Mouse (Mus musculus) intestine, postnatal 0 days (tissue): ENCODE results near the gene Tbcd. TPM values are rescaled to one million over a fixed set of nuclear protein-coding genes. Genes with fewer than 3 reads are reported as not detected.
A peak's percentile ranks its signal among the peaks of the same experiment; 100 is the strongest.

Experiments used
- ATAC-seq: fragments of 200-750 bp; cut with Nextera tagmentation; 2 replicates; pipeline ENCODE4 v1.8.0; 2017; ENCODE audit warnings: mild to moderate bottlenecking, moderate TSS enrichment, moderate library complexity
- H3K27ac ChIP-seq: fragments of 300-500 bp; sonication (generic); 2 replicates; pipeline ENCODE4 v1.5.1; 2014; ENCODE audit warnings: mild to moderate bottlenecking, low read depth, low read length, moderate library complexity
- H3K27me3 ChIP-seq: fragments of 300-500 bp; sonication (generic); replicated peaks from 2 replicates; pipeline ENCODE4 v1.6.1; 2014; ENCODE audit warnings: low read length, mixed read lengths; ENCODE audit not compliant: control insufficient read depth, insufficient read depth
- H3K36me3 ChIP-seq: fragments of 300-500 bp; sonication (generic); 2 replicates; pipeline ENCODE4 v1.6.1; 2014; ENCODE audit warnings: mild to moderate bottlenecking, moderate library complexity; ENCODE audit not compliant: control insufficient read depth, insufficient read depth
- H3K4me1 ChIP-seq: fragments of 300-500 bp; sonication (generic); replicated peaks from 2 replicates; pipeline ENCODE4 v1.6.1; 2014; ENCODE audit warnings: antibody characterized with exemption, low read length, mixed read lengths; ENCODE audit not compliant: control insufficient read depth, insufficient read depth
- H3K4me2 ChIP-seq: fragments of 300-500 bp; sonication (generic); replicated peaks from 2 replicates; pipeline ENCODE4 v1.6.1; 2014; ENCODE audit warnings: low read depth, mild to moderate bottlenecking, moderate library complexity
- H3K4me3 ChIP-seq: fragments of 300-500 bp; sonication (generic); 2 replicates; pipeline ENCODE4 v1.5.1; 2014; ENCODE audit warnings: low read depth, low read length
- H3K9ac ChIP-seq: fragments of 300-500 bp; sonication (generic); 2 replicates; pipeline ENCODE4 v1.6.1; 2014; ENCODE audit warnings: mild to moderate bottlenecking, low read depth, low read length
- H3K9me3 ChIP-seq: fragments of 300-500 bp; sonication (generic); 2 replicates; pipeline ENCODE4 v1.6.1; 2016; ENCODE audit warnings: mixed run types; ENCODE audit not compliant: control insufficient read depth
- CTCF ChIP-seq: sonication (generic); IDR thresholded peaks from 2 replicates; pipeline ENCODE4 v1.5.1; 2016; ENCODE audit warnings: low read depth, mild to moderate bottlenecking, control low read depth, antibody characterized with exemption, moderate library complexity
- WGBS: fragments of 180-500 bp; shearing (Covaris S2); extraction: QIAGEN DNeasy Blood & Tissue Kit; methylation state at CpG from one replicate; pipeline ENCODE4 v1.1.7; 2014; 5-methylcytosine and 5-hydroxymethylcytosine counted together
- polyA plus RNA-seq: library from polyadenylated mRNA; unstranded; fragments of >200 nt; fragmentation: Nextera tagmentation; extraction: Ambion mirVana; gene quantifications from 2 replicates; pipeline ENCODE4 v1.2.1, GENCODE M21; 2015

Tbcd gene
- polyA plus RNA-seq, 1 experiment from 2014 or later: 29.9 TPM

DNA sequence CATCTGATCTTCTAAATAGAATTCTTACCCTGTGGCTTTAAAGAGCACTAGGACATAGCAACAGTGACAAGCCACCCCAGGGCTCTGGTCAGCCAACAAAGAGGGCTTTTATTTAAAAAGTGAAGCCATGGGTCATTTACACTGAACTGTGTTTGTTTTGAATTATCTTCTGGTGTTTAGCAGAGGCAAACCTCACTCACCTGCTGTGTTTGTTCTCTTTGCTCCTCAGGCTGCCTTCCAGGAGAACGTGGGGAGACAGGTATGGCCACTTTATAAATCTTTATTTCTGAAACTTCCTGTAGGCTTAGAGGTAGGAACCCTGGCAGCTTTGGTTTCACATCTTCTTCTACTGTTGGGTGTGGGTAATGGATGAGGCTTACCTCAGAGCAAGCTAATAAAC is 105.0 kb downstream of the Tbcd start:
- Histone ChIP-seq H3K4me3 (no peak overlapping the region), H3K9me3 (no peaks in the 10 kb centered on the region), H3K36me3 (no peaks in the 10 kb centered on the region), H3K27ac (no peak overlapping the region), H3K27me3 (no peaks in the 10 kb centered on the region), H3K4me1 (no peaks in the 10 kb centered on the region), H3K9ac (no peak overlapping the region), H3K4me2 (no peak overlapping the region)
- WGBS: 49% methylated on average over 1 of the region's 1 CpGs
- no peak for TF ChIP-seq CTCF
- no peak for ATAC-seq

- Histone ChIP-seq H3K9ac (no peak overlapping the region), H3K4me3 (no peak overlapping the region), H3K36me3 (no peaks in the 10 kb centered on the region), H3K4me2 (no peak overlapping the region), H3K27ac (no peak overlapping the region), H3K27me3 (no peaks in the 10 kb centered on the region), H3K4me1 (no peaks in the 10 kb centered on the region), H3K9me3 (no peaks in the 10 kb centered on the region)
- 100% methylated on average over 1 of the region's 1 CpGs for WGBS
- ATAC-seq: no peak
- TF ChIP-seq CTCF: no peak
Observed at GRCm38 (mm10) chr11:121557946-121558345, 106.2 kb downstream of the Tbcd start.

DNA sequence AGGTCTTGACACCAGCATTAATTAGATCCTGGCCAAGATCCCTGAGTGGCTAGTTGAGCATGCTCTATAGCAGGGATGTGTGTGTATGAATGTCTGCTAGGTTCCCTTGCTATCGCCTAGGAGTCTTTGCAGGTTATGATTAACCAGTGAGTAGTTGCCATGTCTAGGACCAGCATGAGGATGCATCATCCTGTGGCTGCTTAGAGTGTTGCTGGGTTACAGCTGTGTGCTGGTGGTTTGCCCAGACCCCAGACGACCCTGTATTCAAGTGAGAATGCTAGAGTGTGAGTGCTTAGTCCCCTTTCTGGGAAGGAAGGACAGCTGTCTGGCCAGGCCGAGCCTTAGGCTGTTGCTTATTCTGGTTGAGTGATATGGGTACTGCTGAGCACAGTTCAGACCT is 106.8 kb downstream of the Tbcd start:
- no peak overlapping the region for H3K9ac ChIP-seq
- no peak overlapping the region for H3K4me2 ChIP-seq
- no peaks in the 10 kb centered on the region for H3K27me3 ChIP-seq
- no peaks in the 10 kb centered on the region for H3K9me3 ChIP-seq
- no peak overlapping the region for H3K27ac ChIP-seq
- TF ChIP-seq CTCF: no peak
- no peak for ATAC-seq
- no peaks in the 10 kb centered on the region for H3K4me1 ChIP-seq
- H3K4me3 ChIP-seq: no peak overlapping the region
- no peaks in the 10 kb centered on the region for H3K36me3 ChIP-seq
- 83% methylated on average over 3 of the region's 3 CpGs for WGBS

DNA sequence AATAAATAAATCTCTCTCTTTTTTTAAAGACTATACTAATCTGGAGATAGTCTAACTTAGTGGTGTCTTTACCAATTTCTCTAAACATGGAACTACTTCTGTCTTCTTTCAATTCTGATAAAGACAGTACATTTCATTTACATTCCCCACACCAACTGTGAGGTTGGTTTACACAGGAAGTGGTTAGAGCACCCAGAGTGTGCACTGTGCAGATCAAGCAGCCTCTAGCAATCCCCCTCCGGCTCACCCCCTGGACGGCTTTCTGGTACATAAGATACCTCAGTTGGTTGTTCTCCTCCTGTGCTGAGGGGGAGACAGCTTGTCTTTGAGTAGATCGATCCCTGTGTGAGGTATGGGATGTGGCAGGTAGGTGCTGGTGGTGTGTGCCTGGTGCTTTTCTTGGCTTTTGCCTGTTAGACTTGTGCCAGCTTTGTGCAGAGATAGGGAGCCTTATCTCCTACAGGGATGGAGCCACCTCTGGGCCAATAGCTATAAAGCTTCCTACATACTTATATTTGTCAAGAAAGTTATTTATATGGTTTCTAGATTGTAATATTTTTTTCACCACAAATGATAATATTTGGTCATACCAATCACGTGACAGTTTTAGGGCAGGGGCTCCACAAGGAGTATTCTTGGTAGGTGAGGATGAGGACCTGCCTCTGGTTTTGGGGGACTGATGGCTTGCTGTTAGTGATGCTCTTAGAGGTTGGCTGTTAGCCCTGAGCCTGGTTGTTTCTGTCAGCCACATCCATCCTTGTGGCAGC is 108.0 kb downstream of the Tbcd start:
- Histone ChIP-seq H3K4me3 (no peak overlapping the region), H3K4me1 (no peaks in the 10 kb centered on the region), H3K9ac (no peak overlapping the region), H3K36me3 (no peaks in the 10 kb centered on the region; the same call in 1 of the 2 replicates), H3K27me3 (no peaks in the 10 kb centered on the region), H3K9me3 (no peaks in the 10 kb centered on the region), H3K27ac (no peak overlapping the region), H3K4me2 (no peak overlapping the region)
- WGBS: 84% methylated on average over 4 of the region's 4 CpGs
- no peak for TF ChIP-seq CTCF
- ATAC-seq: no peak

DNA sequence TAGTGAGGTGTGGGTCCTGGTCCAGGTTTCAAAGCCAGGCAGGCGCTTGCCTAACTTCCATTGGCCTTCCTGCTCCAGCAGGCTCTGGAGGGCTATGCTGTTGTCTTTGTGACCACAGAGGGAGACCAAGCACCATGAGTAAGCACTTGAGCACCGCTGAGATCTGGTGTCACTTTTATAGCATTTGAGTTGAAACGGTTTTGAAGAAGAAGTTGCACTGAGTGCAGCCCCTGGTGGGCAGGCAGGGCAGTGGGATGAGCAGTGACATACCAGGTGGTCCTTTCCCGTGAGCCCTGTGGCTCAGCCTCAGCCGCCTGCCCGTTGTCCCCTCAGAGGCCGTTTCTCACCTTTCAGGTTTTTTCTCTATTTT is 108.5 kb downstream of the Tbcd start:
- H3K9me3 ChIP-seq: no peaks in the 10 kb centered on the region
- H3K36me3 ChIP-seq: no peaks in the 10 kb centered on the region; the same call in 1 of the 2 replicates
- no peak overlapping the region for H3K4me3 ChIP-seq
- ATAC-seq: no peak
- 76% methylated on average over 7 of the region's 7 CpGs for WGBS
- peak; percentile 13; the same call in 1 of the 2 replicates for TF ChIP-seq CTCF
- H3K27ac ChIP-seq: no peak overlapping the region
- no peaks in the 10 kb centered on the region for H3K27me3 ChIP-seq
- H3K9ac ChIP-seq: no peak overlapping the region
- H3K4me2 ChIP-seq: no peak overlapping the region
- no peaks in the 10 kb centered on the region for H3K4me1 ChIP-seq

DNA sequence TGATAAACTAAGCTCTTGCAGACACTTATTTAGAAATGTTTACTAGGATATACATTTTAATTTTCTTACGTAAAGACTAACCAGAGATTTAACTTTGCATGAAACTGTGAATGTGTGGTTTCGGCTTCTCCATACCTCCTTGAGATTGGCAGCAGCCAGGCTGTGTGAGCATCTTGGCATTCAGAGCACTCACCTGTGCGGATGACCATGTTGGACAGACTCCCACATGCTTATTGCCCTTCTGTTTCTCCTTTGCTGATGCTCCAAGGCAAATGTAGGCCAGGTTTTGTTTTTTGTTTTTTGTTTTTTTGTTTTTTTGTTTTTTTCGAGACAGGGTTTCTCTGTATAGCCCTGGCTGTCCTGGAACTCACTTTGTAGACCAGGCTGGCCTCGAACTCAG is 111.6 kb downstream of the Tbcd start:
- H3K9ac ChIP-seq: no peak overlapping the region
- no peak for ATAC-seq
- 93% methylated on average over 5 of the region's 5 CpGs for WGBS
- no peak for TF ChIP-seq CTCF
- no peak overlapping the region for H3K4me2 ChIP-seq
- H3K4me1 ChIP-seq: no peaks in the 10 kb centered on the region
- H3K4me3 ChIP-seq: no peak overlapping the region
- no peak overlapping the region for H3K27ac ChIP-seq
- no peaks in the 10 kb centered on the region for H3K9me3 ChIP-seq
- H3K27me3 ChIP-seq: no peaks in the 10 kb centered on the region
- H3K36me3 ChIP-seq: no peaks in the 10 kb centered on the region; the same call in 1 of the 2 replicates

- H3K27me3 ChIP-seq: no peaks in the 10 kb centered on the region
- H3K4me3 ChIP-seq: no peak overlapping the region
- H3K9me3 ChIP-seq: no peaks in the 10 kb centered on the region
- H3K36me3 ChIP-seq: no peaks in the 10 kb centered on the region; the same call in 1 of the 2 replicates
- H3K4me2 ChIP-seq: no peak overlapping the region
- no peak overlapping the region for H3K9ac ChIP-seq
- ATAC-seq: no peak
- H3K27ac ChIP-seq: no peak overlapping the region
- no peak for TF ChIP-seq CTCF
- no peaks in the 10 kb centered on the region for H3K4me1 ChIP-seq
- WGBS: 96% methylated on average over 4 of the region's 4 CpGs
Observed at GRCm38 (mm10) chr11:121564265-121564664, 112.5 kb downstream of the Tbcd start.
